Mouse (Mus musculus): ENCODE data around the gene Syngr3.

DNA sequence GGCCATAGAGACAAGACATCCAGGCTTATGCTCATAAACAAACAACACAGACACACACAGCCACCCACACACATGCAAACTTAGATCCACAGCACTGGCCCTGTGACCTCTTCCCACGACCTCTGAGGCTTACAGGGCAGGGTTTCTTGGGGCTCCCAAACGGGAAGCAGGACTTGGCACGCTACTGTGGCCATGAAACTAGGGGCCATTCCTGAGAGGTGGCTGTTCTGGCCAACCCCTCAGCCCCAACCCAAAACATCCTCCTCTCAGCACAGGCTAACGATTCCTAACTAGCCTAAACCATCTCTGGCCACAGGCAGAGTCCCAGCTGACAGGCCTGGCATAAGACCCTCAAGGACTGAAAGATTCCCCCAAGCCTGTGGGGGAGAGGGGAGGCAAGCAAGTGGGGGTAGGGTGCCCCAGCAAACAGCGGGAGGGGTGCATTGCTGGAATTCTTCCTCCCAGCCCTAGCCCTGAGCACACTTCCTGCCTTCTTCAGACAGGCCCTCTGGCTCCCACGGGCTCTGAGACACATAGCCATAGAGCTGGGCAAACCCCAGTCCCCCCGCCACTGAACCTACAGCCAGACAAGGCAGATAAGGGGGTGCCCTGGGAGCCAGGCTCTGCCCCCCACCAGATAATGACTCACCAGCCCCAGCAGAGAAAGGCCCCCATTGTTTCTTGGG lies 45.6 kb downstream of the Syngr3 start:
- no peak for TF ChIP-seq MYC (IDR thresholded peaks at IDR 0.05; ENCODE audit: low read depth, low read length)
- TF ChIP-seq POLR2A (IDR thresholded peaks at IDR 0.05; ENCODE audit: low read depth, low read length): no peak
- no peak for TF ChIP-seq SMC3 (IDR thresholded peaks at IDR 0.05; ENCODE audit: low read depth, low read length)
- TF ChIP-seq CTCF (conservative IDR thresholded peaks at IDR 0.05 in 1 of 2, IDR thresholded peaks at IDR 0.05 in 1 of 2; ENCODE audit: low read depth in 2 of 2, low read length in 2 of 2): no peak
- no peak for TF ChIP-seq MAX (IDR thresholded peaks at IDR 0.05; ENCODE audit: low read length)
- TF ChIP-seq TCF12 (IDR thresholded peaks at IDR 0.05; ENCODE audit: low read depth, low read length): no peak
- no peak for TF ChIP-seq BHLHE40 (IDR thresholded peaks at IDR 0.05; ENCODE audit: low read depth, low read length)
- TF ChIP-seq GABPA (IDR thresholded peaks at IDR 0.05; ENCODE audit: insufficient replicate concordance, low read depth, low read length): no peak
- no peak for TF ChIP-seq POLR2AphosphoS2 (IDR thresholded peaks at IDR 0.05; ENCODE audit: low read depth, low read length)
- TF ChIP-seq UBTF (IDR thresholded peaks at IDR 0.05; ENCODE audit: low read depth, low read length): no peak
- no peak for TF ChIP-seq HCFC1 (IDR thresholded peaks at IDR 0.05; ENCODE audit: low read depth, low read length)
- TF ChIP-seq USF2 (conservative IDR thresholded peaks at IDR 0.05; ENCODE audit: low read depth, low read length): no peak
- TF ChIP-seq CHD2 (IDR thresholded peaks at IDR 0.05; ENCODE audit: low read length): no peak
